In the genomic region with DNA sequence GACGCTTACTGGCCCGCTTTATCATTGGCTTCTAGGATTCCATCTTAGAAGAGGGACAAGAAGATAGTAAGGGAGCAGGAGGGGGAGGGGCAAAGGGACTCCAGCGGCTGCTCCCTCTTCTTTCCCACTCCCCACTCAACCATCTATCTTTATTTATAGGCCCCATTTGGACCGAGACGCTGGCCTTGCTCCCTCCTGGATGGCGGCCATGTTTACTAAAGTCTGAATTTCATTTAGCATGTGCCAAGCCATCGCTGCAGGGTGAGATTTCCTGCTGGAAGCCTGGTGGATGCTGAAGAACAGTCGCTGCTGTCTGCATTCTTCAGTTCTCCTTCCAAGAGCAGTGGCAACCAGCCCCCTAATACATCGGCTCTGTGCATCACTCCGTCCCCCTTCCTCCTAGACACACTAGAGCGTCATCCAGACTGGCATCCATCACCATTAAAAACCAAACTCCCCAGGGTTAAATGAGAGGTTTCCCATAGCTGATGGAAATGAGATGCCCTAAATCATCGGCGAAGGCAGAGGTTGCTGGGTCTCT, we compare ENCODE assay signal across 11 mouse cellular contexts. TPM values are rescaled to one million over a fixed set of nuclear protein-coding genes. Genes with fewer than 3 reads are reported as not detected.
DNase-seq lines count a peak whose midpoint lies in the region; ATAC-seq lines count a peak whose summit lies in the region.
"Had no signal": no experiment of that assay in that cellular context is flagged by ENCODE, and none has a peak within 500 bp of the region (broad histone marks: within the 10 kb centered on the region; RNA-seq: fewer than 3 reads in every experiment).

No protein-coding gene starts in this region.

- H3K9me3 ChIP-seq in hindbrain, embryonic 14.5 days (ENCODE audit: control insufficient read depth, low read length): no peaks in the 10 kb centered on the region
- H3K9me3 ChIP-seq: liver, embryonic 12.5 days had no signal

- DNase-seq in kidney, postnatal 14 days: peak; percentile 42
- no peak for DNase-seq in kidney, postnatal 25 days
- DNase-seq in right cerebral cortex, adult 18-20 months: peak; percentile 17
- DNase-seq in right cerebral cortex, postnatal 36 days (ENCODE audit: low spot score in 2 of 2): no peak
- peak; percentile 67 for DNase-seq in hindbrain, embryonic 14.5 days (ENCODE audit: low spot score)
- peak; percentile 65 for DNase-seq in right cerebral cortex, postnatal 4 days
- DNase-seq in heart, postnatal 25 days (ENCODE audit: low spot score): no peak
- no peak for DNase-seq in heart, adult 18-20 months
- DNase-seq: adrenal gland, postnatal 36 days; kidney, adult 18-20 months had no signal

- peaks cover 45% of the 10 kb centered on the region for H3K4me1 ChIP-seq in hindbrain, embryonic 14.5 days (replicated peaks; ENCODE audit: control insufficient read depth, insufficient read depth, low read length)

- 59% methylated on average over 13 of the region's 13 CpGs for WGBS in hindbrain, embryonic 14.5 days

- intact Hi-C loops in heart, postnatal 25 days (cut with DNase I): no loop called here

- H3K27me3 ChIP-seq in hindbrain, embryonic 14.5 days (ENCODE audit: control insufficient read depth, insufficient read depth, low read length): peaks cover 9% of the 10 kb centered on the region

- no peak overlapping the region for H3K9ac ChIP-seq in hindbrain, embryonic 14.5 days
- H3K9ac ChIP-seq: liver, embryonic 12.5 days had no signal

- H3K4me2 ChIP-seq in hindbrain, embryonic 14.5 days (replicated peaks): no peak overlapping the region
- H3K4me2 ChIP-seq: liver, embryonic 12.5 days had no signal

- peak; percentile 41; the same call in 1 of the 2 replicates for ATAC-seq in hindbrain, embryonic 14.5 days (ENCODE audit: low FRiP score)
- ATAC-seq: liver, embryonic 12.5 days had no signal

- H3K27ac ChIP-seq in hindbrain, embryonic 14.5 days: peak overlapping the region; percentile 46; the same call in 1 of the 2 replicates
- H3K27ac ChIP-seq: liver, embryonic 12.5 days had no signal

- H3K36me3 ChIP-seq in hindbrain, embryonic 14.5 days (replicated peaks; ENCODE audit: control insufficient read depth, insufficient read depth): no peaks in the 10 kb centered on the region
- H3K36me3 ChIP-seq: liver, embryonic 12.5 days had no signal

- H3K4me3 ChIP-seq in hindbrain, embryonic 14.5 days (replicated peaks; ENCODE audit: low read length): no peak overlapping the region
- H3K4me3 ChIP-seq: liver, embryonic 12.5 days had no signal

RNA-seq across cellular contexts. Expression of gene Col2a1, which starts 7.7 kb away (rescaled TPM):
- 24.0 and 30.8 TPM in 2 replicates for polyA plus RNA-seq in hindbrain, embryonic 14.5 days (2014; fragmentation: Nextera tagmentation; extraction: Ambion mirVana)
- total RNA-seq in heart, postnatal 25 days (2021): under 1 TPM; 0.36 to 0.52 TPM
- under 1 TPM in 1 of 2 experiments, not detected in 1; 0.36 TPM for total RNA-seq in heart, adult 18-20 months (2021)
- total RNA-seq: adrenal gland, postnatal 36 days had no signal

RNA-seq across cellular contexts. Expression of gene Tmem106c, which starts 32.8 kb away (rescaled TPM):
- 54.9 and 58.0 TPM in 2 replicates for polyA plus RNA-seq in hindbrain, embryonic 14.5 days (2014; fragmentation: Nextera tagmentation; extraction: Ambion mirVana)
- total RNA-seq in heart, postnatal 25 days (2021): 10 to 100 TPM; 10.9 to 15.3 TPM
- 10 to 100 TPM; 16.0 to 16.5 TPM for total RNA-seq in heart, adult 18-20 months (2021)

Comparison
In these comparisons a context has a peak if more than half of its experiments do, and no peak if none do; other contexts are left out.
1. DNase-seq: peak in kidney, postnatal 14 days (single experiment), right cerebral cortex, adult 18-20 months (single experiment), hindbrain, embryonic 14.5 days (single experiment) and right cerebral cortex, postnatal 4 days (single experiment); none in kidney, postnatal 25 days (0 of 2), right cerebral cortex, postnatal 36 days (0 of 2), heart, postnatal 25 days (single experiment) and heart, adult 18-20 months (0 of 2).